Mouse (Mus musculus): ENCODE results near the gene Npas2.

- TF ChIP-seq CTCF (IDR thresholded peaks at IDR 0.05; ENCODE audit: low read depth) (no peak), EP300 (IDR thresholded peaks at IDR 0.05; ENCODE audit: low read depth) (no peak)
Measured at GRCm38 (mm10) chr1:39378540-39378939, 185.0 kb downstream of the Npas2 start.

Measured in heart, postnatal 0 days (tissue).